Mouse (Mus musculus): Measurements from ENCODE around the gene Gse1.

The Gse1 gene

GRCm38 (mm10) chr8:120425199-120425941, 197.1 kb downstream of the Gse1 start:
- no peak for DNase-seq (ENCODE audit: low read depth)

GRCm38 (mm10) chr8:120426105-120426504, 197.8 kb downstream of the Gse1 start:
- no peak for DNase-seq (ENCODE audit: low read depth)

- no peak for DNase-seq (ENCODE audit: low read depth)
Measured at GRCm38 (mm10) chr8:120426622-120427385, 198.5 kb downstream of the Gse1 start.

- DNase-seq (ENCODE audit: low read depth) = no peak
Measured at GRCm38 (mm10) chr8:120428492-120428891, 200.2 kb downstream of the Gse1 start.

- DNase-seq (ENCODE audit: low read depth) = no peak
Measured at GRCm38 (mm10) chr8:120429116-120429515, 200.9 kb downstream of the Gse1 start.

GRCm38 (mm10) chr8:120431042-120431441, 202.8 kb downstream of the Gse1 start:
- no peak for DNase-seq (ENCODE audit: low read depth)

- DNase-seq (ENCODE audit: low read depth) = no peak
Measured at GRCm38 (mm10) chr8:120432438-120432837, 204.2 kb downstream of the Gse1 start.

GRCm38 (mm10) chr8:120433143-120433542, 204.9 kb downstream of the Gse1 start:
- DNase-seq (ENCODE audit: low read depth) = no peak

GRCm38 (mm10) chr8:120433734-120434133, 205.5 kb downstream of the Gse1 start:
- no peak for DNase-seq (ENCODE audit: low read depth)

- DNase-seq (ENCODE audit: low read depth) = no peak
Measured at GRCm38 (mm10) chr8:120435781-120436180, 207.5 kb downstream of the Gse1 start.

- no peak for DNase-seq (ENCODE audit: low read depth)
Measured at GRCm38 (mm10) chr8:120436491-120437030, 208.3 kb downstream of the Gse1 start.

GRCm38 (mm10) chr8:120437207-120437606, 209.0 kb downstream of the Gse1 start:
- no peak for DNase-seq (ENCODE audit: low read depth)

- DNase-seq (ENCODE audit: low read depth) = no peak
Measured at GRCm38 (mm10) chr8:120437666-120438395, 209.6 kb downstream of the Gse1 start.

- no peak for DNase-seq (ENCODE audit: low read depth)
Measured at GRCm38 (mm10) chr8:120439309-120439708, 211.1 kb downstream of the Gse1 start.

GRCm38 (mm10) chr8:120440739-120441138, 212.5 kb downstream of the Gse1 start:
- DNase-seq (ENCODE audit: low read depth) = no peak

GRCm38 (mm10) chr8:120441637-120442036, 213.4 kb downstream of the Gse1 start:
- no peak for DNase-seq (ENCODE audit: low read depth)

- no peak for DNase-seq (ENCODE audit: low read depth)
Measured at GRCm38 (mm10) chr8:120442306-120443003, 214.2 kb downstream of the Gse1 start.

- no peak for DNase-seq (ENCODE audit: low read depth)
Measured at GRCm38 (mm10) chr8:120445249-120445648, 217.0 kb downstream of the Gse1 start.

GRCm38 (mm10) chr8:120448131-120448530, 219.9 kb downstream of the Gse1 start:
- no peak for DNase-seq (ENCODE audit: low read depth)

GRCm38 (mm10) chr8:120449139-120449538, 220.9 kb downstream of the Gse1 start:
- DNase-seq (ENCODE audit: low read depth) = peak; percentile 49

GRCm38 (mm10) chr8:120449608-120450031, 221.4 kb downstream of the Gse1 start:
- DNase-seq (ENCODE audit: low read depth) = no peak

GRCm38 (mm10) chr8:120452111-120452510, 223.9 kb downstream of the Gse1 start:
- no peak for DNase-seq (ENCODE audit: low read depth)

All from fibroblast of lung, adult 2 months (primary cell).